ENCODE assay signal across 25 mouse cellular contexts in the genomic region with DNA sequence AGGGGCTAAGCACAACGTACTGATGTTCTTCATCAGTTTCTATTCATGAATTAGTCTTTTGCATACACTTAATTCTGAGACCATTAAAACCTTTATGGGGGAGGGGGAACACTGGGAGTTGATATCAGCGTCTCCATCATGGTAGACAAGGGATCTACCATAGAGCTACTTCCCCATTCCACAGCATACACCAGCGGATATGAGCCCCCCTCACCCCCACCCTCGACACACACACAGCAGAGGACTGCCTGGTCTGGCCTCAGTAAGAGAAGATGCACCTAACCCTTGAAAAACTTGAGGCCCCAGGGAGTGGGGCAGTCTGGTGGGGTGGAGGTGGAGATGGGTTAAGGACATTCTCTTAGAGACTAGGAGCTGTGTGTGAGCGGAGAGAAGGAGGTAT. TPM values are rescaled to one million over a fixed set of nuclear protein-coding genes. Genes with fewer than 3 reads are reported as not detected.
"Had no signal": no experiment of that assay in that cellular context is flagged by ENCODE, and none has a peak within 500 bp of the region (broad histone marks: within the 10 kb centered on the region; RNA-seq: fewer than 3 reads in every experiment).

No protein-coding gene starts in this region.

- H3K27me3 ChIP-seq: heart, embryonic 12.5 days; hindbrain, embryonic 13.5 days; intestine, embryonic 15.5 days; limb, embryonic 13.5 days; limb, embryonic 15.5 days; liver, embryonic 12.5 days had no signal

- H3K4me1 ChIP-seq: heart, embryonic 10.5 days; heart, embryonic 12.5 days; hindbrain, embryonic 10.5 days; hindbrain, embryonic 13.5 days; intestine, embryonic 15.5 days; limb, embryonic 13.5 days; limb, embryonic 15.5 days; liver, embryonic 12.5 days had no signal

- ATAC-seq: hindbrain, embryonic 16.5 days; inflammation-experienced regulatory T-cells, adult 6 months; intestine, embryonic 15.5 days; intestine, postnatal 0 days; liver, embryonic 12.5 days had no signal

- H3K36me3 ChIP-seq: heart, embryonic 10.5 days; heart, embryonic 12.5 days; hindbrain, embryonic 10.5 days; hindbrain, embryonic 13.5 days; intestine, embryonic 15.5 days; limb, embryonic 13.5 days; limb, embryonic 15.5 days; liver, embryonic 12.5 days had no signal

- DNase-seq: gastrocnemius, adult 2 months; gastrocnemius, postnatal 10 days; gastrocnemius, postnatal 25 days; heart, adult 18-20 months; heart, postnatal 10 days; kidney, adult 18-20 months; kidney, adult 8-10 months; kidney, postnatal 10 days; kidney, postnatal 25 days; kidney, postnatal 4 days; left cerebral cortex, postnatal 4 days had no signal

- H3K4me3 ChIP-seq: gastrocnemius, adult 2 months; heart, embryonic 10.5 days; heart, embryonic 12.5 days; hindbrain, embryonic 10.5 days; hindbrain, embryonic 13.5 days; intestine, embryonic 15.5 days; layer of hippocampus, adult 2 months; limb, embryonic 13.5 days; limb, embryonic 15.5 days; liver, embryonic 12.5 days had no signal

- H3K27ac ChIP-seq: gastrocnemius, adult 2 months; heart, embryonic 10.5 days; hindbrain, embryonic 10.5 days; hindbrain, embryonic 13.5 days; intestine, embryonic 15.5 days; layer of hippocampus, adult 2 months; limb, embryonic 13.5 days; limb, embryonic 15.5 days; liver, embryonic 12.5 days; liver, embryonic 14.5 days had no signal

RNA-seq across cellular contexts. Expression of gene Abcb4, which starts 15.7 kb away (rescaled TPM):
- polyA plus RNA-seq: kidney, embryonic 14.5 days had no signal
